Mouse (Mus musculus) cerebellum, adult 9-10 months (tissue): ENCODE results near the gene Olfr199.
"Not testable (repeated sequence)": the region's sequence is repeated elsewhere in the genome, so short reads cannot be mapped to it uniquely, and the experiment has no call there.

ENCODE experiments used
- DNase-seq: peaks from one replicate; pipeline ENCODE4 v3.0.0; 2022

Gene Olfr199

DNA sequence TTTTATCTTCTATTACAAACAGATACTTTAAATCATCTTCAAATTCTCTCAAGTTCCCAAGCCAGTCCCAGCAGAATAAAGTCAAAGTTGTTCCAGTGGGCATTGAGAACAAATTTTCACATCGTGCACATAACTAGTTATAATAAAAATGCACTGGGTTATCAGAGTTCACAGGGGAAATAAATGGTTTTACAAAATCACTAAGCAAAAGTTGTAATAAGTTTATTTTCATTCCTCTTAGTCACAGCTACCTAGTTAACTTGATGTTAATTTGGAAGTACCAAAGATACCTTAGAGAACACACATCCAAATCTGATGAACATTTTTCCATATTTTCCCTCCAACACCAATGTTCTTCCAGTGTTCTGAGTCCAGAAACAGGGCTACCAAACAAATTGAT lies at the start of gene Olfr199:
TSS of gene Olfr199 (minus strand) at position 101 of the 400 bp plus-strand sequence.
- DNase-seq, result not testable (repeated sequence)

DNA sequence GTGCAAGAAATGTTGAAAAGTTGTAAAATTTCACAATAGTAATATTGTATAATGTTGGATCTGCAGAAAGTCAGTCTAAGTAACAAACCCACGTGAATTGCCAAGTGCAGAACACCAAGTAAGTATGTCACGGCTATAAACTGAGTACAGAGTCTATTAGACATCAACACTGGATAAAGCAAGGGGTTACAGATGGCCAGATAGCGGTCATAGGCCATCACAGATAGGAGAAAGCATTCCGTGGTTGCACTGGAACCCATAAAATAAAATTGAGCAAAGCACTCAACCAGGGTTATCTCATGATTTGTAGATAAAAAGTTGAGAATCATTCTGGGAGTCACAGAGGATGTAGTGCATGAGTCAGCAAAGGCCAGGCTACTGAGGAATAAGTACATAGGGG lies 49.5 kb upstream of the Olfr199 start:
- not testable (repeated sequence) for DNase-seq

DNA sequence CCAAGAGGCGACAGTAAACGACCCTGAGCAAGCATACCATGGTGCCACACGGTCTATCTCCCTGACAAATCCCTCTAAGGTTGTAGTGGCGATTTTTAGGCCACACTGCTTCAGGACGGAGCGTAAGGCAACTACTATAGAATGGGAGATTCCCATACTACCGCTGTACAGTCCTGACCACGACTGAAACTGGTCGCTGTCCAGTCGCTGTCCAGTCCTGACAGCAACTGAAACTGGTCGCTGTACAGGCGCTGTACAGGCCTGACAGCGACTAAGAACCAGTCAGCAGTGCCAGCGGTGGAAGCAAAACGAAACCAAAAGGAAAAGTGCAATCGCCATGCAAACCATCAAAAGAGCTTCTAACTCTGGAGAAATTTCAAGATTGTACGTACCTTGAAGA lies 30.1 kb upstream of the Olfr199 start:
- no peak for DNase-seq

DNA sequence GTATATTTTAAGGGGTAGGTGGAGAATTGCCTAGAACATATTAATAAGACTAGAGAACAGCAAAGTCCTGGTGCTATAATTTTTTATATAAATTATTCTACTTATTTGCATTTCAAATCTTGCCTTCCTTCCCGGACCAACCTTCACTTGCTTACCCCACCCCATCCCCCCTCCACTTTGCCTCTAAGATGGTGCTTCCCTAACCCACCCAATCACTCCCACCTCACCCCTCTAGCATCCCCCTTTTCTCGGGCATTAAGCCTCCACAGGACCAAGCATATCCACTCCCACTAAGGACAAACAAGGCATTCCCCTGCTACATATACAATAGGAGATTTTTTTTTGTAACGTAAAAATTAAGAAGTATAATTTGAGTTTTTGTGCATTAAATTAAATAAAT lies 1.7 kb downstream of the Olfr199 start:
- DNase-seq, result not testable (repeated sequence)

DNA sequence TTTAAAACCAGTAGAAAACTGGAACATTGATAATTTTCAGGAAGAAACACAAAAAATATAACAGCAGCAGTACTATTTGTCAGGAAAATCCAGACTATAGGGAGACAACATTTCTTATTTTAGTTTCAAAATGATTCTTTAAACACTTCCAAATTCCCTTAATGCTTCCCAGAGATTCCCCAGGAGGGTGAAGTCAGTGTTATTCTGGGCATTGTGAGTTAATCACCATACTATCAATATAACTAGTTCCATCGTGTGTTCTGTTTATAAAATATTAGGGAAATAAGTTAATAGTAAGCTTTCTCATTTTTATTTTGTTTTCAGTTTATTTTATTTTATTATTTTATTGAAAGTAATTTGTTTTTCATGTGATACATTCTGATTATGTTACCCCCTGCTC lies 16.1 kb downstream of the Olfr199 start, which contains the start of gene Olfr198:
TSS of gene Olfr198 (minus strand) at position 101 of the 400 bp plus-strand sequence.
- not testable (repeated sequence) for DNase-seq

DNA sequence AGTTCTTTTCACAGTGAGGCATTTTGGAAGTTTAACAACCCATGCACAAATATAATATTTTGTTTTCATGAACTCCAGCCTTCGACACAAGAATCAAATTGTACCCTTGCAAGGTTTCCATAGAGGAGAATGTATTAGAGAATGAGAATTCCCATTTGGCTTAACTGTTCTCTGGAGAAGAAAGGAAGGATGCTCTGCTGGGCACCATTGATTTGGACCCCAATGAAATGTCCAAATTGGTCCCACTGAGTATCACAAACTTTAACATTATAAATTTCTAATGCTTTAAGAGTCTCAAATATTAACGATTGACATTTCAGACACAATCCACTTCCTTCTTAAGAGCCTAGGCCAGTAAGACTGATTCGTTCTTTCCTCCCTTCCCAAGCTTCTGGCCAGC lies 49.2 kb downstream of the Olfr199 start, which contains the start of gene Olfr196:
TSS of gene Olfr196 (minus strand) at position 101 of the 400 bp plus-strand sequence.
- DNase-seq, result no peak
